Mouse (Mus musculus): ENCODE data around the gene Lrrc26. TPM values are rescaled to one million over a fixed set of nuclear protein-coding genes. Genes with fewer than 3 reads are reported as not detected.

The Lrrc26 gene
- polyA plus RNA-seq, 1 experiment from 2014 or later: not detected

DNA sequence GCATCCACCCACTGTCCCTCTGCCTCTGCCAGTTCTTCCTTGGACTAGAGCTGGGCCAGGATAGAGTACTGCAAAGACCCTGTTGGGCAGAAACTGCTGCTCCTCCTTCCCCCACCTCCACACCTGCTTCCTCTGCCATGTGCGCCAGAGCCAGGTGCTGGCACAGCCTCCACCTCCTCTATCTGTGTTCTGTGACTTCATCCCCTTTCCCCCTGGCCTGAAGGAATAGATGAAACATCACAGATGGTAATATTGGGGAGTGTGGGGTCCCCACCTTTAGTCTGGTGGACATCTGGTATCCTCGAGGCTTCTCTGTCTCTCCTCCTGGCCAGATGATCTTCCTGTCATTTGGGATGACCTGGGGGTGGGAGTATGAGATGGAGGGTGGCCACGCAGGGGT, 13.7 kb downstream of the Lrrc26 start:
- Histone ChIP-seq H3K4me3 (no peak overlapping the region), H3K4me1 (peaks cover 10% of the 10 kb centered on the region), H3K9me3 (no peaks in the 10 kb centered on the region), H3K36me3 (no peaks in the 10 kb centered on the region), H3K9ac (no peak overlapping the region), H3K4me2 (no peak overlapping the region), H3K27ac (replicated peaks) (no peak overlapping the region), H3K27me3 (replicated peaks) (peaks cover 74% of the 10 kb centered on the region)
- no peak for ATAC-seq (ENCODE audit: extremely low read depth, insufficient number of reproducible peaks, low FRiP score, low TSS enrichment)
- WGBS: 62% methylated on average over 3 of the region's 3 CpGs

DNA sequence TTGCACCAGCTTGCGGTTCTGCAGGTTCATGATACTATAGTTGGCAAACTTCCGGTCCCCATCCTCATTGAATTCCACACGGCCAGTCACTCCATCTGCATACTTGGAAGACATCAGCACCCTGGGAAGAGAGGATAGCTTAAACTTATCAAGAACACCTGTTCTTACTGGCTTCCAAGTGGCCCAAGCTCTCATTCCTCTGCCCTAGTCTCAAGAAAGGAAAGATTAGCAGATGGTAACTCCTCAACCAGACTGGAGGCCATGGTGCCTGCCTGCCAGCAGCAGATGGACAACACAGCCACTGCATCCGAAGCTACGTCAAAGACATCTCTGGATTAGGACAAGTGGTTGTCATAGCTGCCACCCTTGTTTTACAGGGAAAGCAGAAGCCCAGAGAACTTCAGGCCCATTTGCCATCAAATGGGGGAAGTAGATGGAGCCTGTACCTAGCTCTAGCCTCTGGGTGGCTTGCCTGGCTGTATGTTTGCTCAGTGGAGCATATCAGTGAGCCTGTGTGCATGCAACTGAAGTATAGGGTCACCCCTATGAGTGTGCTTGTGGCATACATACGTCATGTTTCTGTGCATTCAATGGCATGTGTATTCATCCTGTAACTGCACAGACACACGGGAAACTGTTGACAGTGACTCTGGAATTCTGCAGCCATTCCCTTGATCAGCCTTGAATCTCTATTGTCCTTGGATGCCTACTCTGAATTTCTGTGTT, 14.4 kb downstream of the Lrrc26 start:
- peak overlapping the region; percentile 54 for H3K4me3 ChIP-seq
- H3K27ac ChIP-seq (replicated peaks): no peak overlapping the region
- H3K4me1 ChIP-seq: peaks cover 10% of the 10 kb centered on the region
- H3K36me3 ChIP-seq: no peaks in the 10 kb centered on the region
- ATAC-seq (ENCODE audit: extremely low read depth, insufficient number of reproducible peaks, low FRiP score, low TSS enrichment): no peak
- peak overlapping the region; percentile 80 for H3K4me2 ChIP-seq
- no peak overlapping the region for H3K9ac ChIP-seq
- H3K9me3 ChIP-seq: no peaks in the 10 kb centered on the region
- WGBS: 62% methylated on average over 7 of the region's 7 CpGs
- H3K27me3 ChIP-seq (replicated peaks): peaks cover 79% of the 10 kb centered on the region

DNA sequence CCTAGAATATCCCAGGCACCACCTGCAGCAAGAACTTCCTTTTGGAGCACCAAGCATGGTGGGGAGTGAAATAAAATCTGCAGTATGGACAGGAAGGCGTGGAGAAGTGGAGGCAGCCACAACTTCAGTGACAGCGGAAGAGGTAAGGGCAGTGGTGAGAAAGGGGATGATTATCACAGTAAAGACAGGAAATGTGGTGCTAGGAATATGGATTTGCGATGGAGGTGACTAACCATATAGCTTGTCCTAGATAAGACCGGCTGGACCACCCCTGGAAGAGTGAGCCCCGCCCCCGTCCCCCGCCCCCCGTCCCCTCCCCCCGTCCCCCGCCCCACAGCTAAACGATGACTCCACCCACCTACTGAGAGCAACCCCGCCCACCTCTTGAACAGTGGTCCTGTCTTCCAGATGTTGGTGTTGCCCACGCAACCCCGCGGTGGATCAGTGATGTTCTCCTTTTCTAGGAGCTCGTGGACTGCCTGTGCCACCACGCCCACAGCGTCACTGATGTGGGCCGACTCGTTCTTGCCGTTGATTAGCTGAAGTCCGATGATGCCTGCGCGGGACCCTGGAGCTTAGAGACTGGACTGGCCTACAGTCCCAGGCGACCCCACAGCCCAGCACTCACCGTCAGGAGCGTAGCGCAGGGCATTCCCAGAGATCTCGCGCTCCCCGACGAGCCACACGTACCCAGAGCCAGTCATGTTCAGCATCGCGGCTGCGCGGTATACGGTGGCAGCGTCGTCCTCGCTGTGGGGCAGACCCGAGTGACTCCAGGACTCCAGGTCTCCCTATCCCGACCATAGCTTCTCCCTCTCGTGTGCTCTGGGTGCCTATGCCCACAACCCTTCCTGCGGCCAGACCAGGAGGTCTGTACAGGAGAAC, 15.2 kb downstream of the Lrrc26 start:
- ATAC-seq (ENCODE audit: extremely low read depth, insufficient number of reproducible peaks, low FRiP score, low TSS enrichment): no peak
- 3% methylated on average over 45 of the region's 45 CpGs for WGBS
- H3K9me3 ChIP-seq: no peaks in the 10 kb centered on the region
- H3K27me3 ChIP-seq (replicated peaks): peaks cover 87% of the 10 kb centered on the region
- peak overlapping the region; percentile 67 for H3K9ac ChIP-seq
- no peaks in the 10 kb centered on the region for H3K36me3 ChIP-seq
- peak overlapping the region; percentile 80 for H3K4me2 ChIP-seq
- H3K27ac ChIP-seq (replicated peaks): no peak overlapping the region
- peaks cover 10% of the 10 kb centered on the region for H3K4me1 ChIP-seq
- H3K4me3 ChIP-seq: peak overlapping the region; percentile 54

DNA sequence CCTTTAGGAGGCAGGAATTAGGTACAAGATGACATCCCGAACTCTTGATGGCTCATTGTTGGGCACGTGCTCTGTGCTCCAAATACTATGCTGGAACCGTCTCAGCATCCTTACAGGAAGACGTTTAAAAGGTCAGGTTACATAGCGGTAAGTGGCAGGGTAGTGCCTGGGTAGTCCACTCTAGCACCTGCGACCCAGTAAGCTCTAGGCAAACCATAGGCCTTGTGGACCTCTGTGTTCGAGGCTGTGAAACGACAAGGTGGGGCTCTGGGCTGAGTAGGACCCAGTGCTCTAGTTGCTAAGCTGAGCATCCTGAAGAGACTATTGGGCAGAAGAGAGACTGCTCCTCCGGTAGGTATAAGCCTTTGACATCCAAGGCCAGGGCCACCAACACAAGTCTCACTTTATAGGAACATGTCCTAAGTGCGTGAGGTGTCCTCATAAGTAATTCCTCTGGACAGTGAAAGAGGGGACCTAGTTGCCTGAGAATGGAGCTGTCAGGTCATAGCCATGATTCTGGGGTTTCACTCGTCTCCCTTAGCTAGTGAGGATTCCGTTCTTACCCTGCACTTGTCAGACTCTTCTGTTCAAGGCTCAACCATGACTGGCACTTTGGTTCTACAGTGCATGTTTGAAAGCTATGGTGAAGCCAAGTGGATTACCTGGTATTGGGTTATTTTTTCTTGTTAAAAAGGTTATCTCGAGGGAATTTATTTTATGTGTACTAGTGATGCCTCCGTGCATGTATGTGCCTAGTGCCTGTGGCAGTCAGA, 16.1 kb downstream of the Lrrc26 start:
- no peaks in the 10 kb centered on the region for H3K9me3 ChIP-seq
- H3K4me3 ChIP-seq: peak overlapping the region; percentile 54
- H3K4me2 ChIP-seq: peak overlapping the region; percentile 80
- H3K27me3 ChIP-seq (replicated peaks): peaks cover 96% of the 10 kb centered on the region
- peaks cover 10% of the 10 kb centered on the region for H3K4me1 ChIP-seq
- H3K9ac ChIP-seq: peak overlapping the region; percentile 67
- 47% methylated on average over 14 of the region's 14 CpGs for WGBS
- H3K27ac ChIP-seq (replicated peaks): no peak overlapping the region
- no peaks in the 10 kb centered on the region for H3K36me3 ChIP-seq
- ATAC-seq (ENCODE audit: extremely low read depth, insufficient number of reproducible peaks, low FRiP score, low TSS enrichment): no peak

DNA sequence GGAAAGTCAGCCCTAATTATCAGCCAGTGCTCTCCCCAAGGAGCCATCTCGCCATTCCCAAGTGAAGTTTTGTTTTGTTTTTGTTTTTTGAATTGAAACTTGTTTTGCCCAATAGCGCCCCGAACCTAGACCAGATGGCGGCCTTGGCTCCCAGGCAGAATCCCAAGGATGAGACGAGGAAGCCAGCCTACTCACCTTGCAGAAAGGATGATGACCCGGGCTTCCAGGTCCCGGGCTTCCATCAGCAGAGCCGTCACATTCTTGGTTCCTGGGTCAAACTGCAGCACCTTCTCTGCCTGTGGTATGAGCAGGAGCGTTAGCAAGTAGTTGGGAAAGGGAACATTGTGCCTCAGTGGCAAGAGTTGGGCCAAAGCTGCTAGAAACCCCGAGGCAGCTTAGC, 20.5 kb downstream of the Lrrc26 start:
- H3K27me3 ChIP-seq (replicated peaks): peaks cover 100% of the 10 kb centered on the region
- H3K4me2 ChIP-seq: no peak overlapping the region
- no peak overlapping the region for H3K4me3 ChIP-seq
- WGBS: 42% methylated on average over 10 of the region's 10 CpGs
- H3K4me1 ChIP-seq: peaks cover 3% of the 10 kb centered on the region
- ATAC-seq (ENCODE audit: extremely low read depth, insufficient number of reproducible peaks, low FRiP score, low TSS enrichment): no peak
- no peaks in the 10 kb centered on the region for H3K9me3 ChIP-seq
- H3K9ac ChIP-seq: no peak overlapping the region
- H3K36me3 ChIP-seq: no peaks in the 10 kb centered on the region
- H3K27ac ChIP-seq (replicated peaks): no peak overlapping the region

DNA sequence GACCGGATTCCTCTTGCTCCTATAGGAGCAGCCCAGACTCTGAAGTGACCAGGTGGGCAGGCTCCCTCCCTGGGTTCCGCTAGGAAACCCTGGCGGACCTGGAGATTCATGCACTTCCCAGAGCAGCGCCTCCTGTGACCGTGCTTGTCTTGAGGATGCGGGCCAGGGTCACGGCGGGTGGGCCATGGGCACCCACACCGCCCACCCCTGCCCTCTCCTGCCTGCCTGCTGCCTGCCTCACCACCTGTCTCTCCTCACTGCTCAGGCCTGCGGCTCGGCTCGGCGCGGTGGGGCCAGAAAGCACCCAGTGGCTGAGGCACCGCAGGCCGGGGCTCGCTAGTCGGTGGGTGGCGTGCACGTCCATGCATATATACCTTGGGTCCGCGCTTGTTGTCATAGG, 21.3 kb downstream of the Lrrc26 start:
- Histone ChIP-seq H3K36me3 (no peaks in the 10 kb centered on the region), H3K4me3 (no peak overlapping the region), H3K4me1 (no peaks in the 10 kb centered on the region), H3K27ac (replicated peaks) (no peak overlapping the region), H3K4me2 (no peak overlapping the region), H3K9me3 (no peaks in the 10 kb centered on the region), H3K27me3 (replicated peaks) (peaks cover 100% of the 10 kb centered on the region), H3K9ac (no peak overlapping the region)
- 2% methylated on average over 22 of the region's 22 CpGs for WGBS
- no peak for ATAC-seq (ENCODE audit: extremely low read depth, insufficient number of reproducible peaks, low FRiP score, low TSS enrichment)

DNA sequence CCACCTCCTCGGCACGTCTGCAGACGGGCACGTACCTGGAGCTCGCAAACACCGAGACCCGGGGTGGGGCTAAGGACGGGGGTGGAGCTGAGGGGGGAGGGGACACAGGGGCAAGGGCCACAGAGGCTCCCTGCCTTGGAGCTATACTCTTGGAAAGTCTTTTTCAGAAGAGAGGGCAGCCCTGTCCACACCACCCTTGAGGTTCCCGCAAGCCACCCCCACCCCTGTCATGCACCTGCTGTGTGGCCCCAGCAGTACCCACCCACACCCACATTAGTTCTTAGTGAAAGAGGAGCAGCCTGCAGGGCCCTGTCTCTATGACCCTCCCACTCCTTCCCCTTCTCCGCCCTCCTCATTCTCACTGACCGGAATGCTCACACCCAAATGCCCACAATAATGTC, 21.8 kb downstream of the Lrrc26 start:
- no peak overlapping the region for H3K4me2 ChIP-seq
- no peak for ATAC-seq (ENCODE audit: extremely low read depth, insufficient number of reproducible peaks, low FRiP score, low TSS enrichment)
- WGBS: 6% methylated on average over 11 of the region's 11 CpGs

DNA sequence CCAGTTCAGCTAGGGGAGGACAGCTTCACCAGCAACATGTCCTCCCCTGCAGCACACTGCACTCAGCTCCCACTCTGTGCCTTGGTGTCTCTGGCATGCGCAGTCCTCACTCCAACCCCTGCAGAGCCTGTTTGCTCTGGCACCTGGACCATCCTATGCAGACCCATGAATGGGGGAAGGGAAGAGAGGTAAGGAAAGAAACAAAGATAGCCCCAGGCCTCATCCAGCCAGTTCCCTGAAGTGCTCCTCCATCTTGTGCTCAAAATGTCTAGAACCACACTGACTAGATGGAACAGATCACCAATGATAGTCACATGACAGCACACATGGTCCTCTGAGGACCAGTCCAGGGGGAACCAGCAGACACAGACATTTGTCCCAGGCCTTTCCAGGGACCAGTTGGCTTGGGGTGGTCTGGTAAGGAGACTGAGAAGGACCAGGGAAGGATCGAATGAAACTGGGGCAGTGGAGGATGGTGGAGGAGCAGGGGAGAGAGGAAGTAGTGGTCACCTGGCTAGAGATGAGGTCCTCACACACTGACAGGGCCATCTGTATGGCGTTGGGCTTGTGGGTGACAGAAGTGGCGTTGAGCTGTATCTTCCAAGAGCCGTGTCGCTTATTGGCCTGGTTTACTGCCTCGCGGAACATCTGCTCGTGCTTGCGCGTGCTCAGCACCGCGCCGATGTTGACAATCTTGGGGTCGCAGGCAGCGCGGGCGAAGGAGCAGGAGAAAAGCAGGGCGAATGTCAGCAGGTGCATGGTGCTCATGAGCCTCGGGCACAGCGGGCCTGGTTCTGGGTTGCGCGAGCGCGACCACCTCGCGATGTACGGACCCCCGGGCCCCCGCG, 28.6 kb downstream of the Lrrc26 start:
- peaks cover 97% of the 10 kb centered on the region for H3K27me3 ChIP-seq (replicated peaks)

More for the DNA sequence above, 21.8 kb downstream of the Lrrc26 start:
- Histone ChIP-seq H3K9ac (no peak overlapping the region), H3K4me3 (no peak overlapping the region), H3K27me3 (replicated peaks) (peaks cover 100% of the 10 kb centered on the region), H3K9me3 (no peaks in the 10 kb centered on the region), H3K27ac (replicated peaks) (no peak overlapping the region), H3K4me1 (no peaks in the 10 kb centered on the region), H3K36me3 (no peaks in the 10 kb centered on the region)

DNA sequence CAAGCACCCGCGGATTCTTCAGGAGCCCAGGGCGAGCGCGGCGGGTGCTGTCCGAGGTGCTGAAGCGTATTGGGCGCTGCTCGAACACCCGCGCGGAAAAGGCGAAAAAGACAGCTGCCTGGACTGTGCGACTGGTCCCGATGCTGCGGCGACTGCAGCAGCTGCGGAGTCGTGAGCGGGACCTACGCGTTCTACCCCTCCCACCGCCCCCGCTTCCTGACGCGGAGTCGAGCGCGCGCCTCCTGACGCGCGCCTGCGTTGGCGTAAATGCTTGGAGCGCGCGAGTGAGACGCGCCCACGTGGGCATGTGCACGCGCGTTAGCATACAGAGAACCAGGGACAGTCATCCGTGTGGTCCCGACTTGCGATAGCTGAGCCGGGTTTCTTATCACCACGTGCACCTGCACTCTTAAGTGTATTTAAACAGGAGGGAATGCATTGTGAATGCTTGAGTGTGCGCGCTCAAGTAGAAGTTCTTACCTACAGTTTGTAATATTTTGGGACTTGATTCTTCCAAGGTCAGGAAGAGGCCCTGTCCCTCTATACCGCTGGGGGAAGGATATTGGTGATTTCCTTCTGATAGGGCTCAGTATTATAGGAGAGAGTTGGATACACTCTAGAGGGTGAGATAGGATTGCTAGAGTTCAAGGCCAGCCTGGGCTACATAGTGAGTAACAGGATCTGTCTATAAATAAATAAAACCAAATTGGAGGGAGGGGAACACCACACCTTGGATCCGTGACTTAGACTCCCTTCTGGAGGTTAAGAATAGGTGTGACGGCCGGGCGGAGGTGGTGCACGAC, 29.5 kb downstream of the Lrrc26 start, which contains the start of gene Grin1:
Gene Grin1, minus strand, starts transcription at position 217 of the 803 bp plus-strand sequence.
- peak within 1 kb of the TSS; percentile 38 for H3K4me3 ChIP-seq
- H3K27ac ChIP-seq (replicated peaks): no peak within 1 kb of the TSS
- no peak within 1 kb of the TSS for H3K9ac ChIP-seq
- peaks cover 93% of the 10 kb centered on the region for H3K27me3 ChIP-seq (replicated peaks)
- H3K4me1 ChIP-seq: peaks cover 3% of the 10 kb centered on the region; the same call in 1 of the 2 replicates
- no peaks in the 10 kb centered on the region for H3K9me3 ChIP-seq
- H3K4me2 ChIP-seq: peak within 1 kb of the TSS; percentile 64
- no peaks in the 10 kb centered on the region for H3K36me3 ChIP-seq
- 8% methylated on average over 58 of the region's 58 CpGs for WGBS
- no peak for ATAC-seq (ENCODE audit: extremely low read depth, insufficient number of reproducible peaks, low FRiP score, low TSS enrichment)

More for the DNA sequence above, 28.6 kb downstream of the Lrrc26 start:
- H3K9ac ChIP-seq: no peak overlapping the region
- H3K9me3 ChIP-seq: no peaks in the 10 kb centered on the region
- H3K4me3 ChIP-seq: peak overlapping the region; percentile 38
- no peaks in the 10 kb centered on the region for H3K36me3 ChIP-seq
- no peak overlapping the region for H3K27ac ChIP-seq (replicated peaks)
- peak overlapping the region; percentile 64 for H3K4me2 ChIP-seq
- no peak for ATAC-seq (ENCODE audit: extremely low read depth, insufficient number of reproducible peaks, low FRiP score, low TSS enrichment)
- 8% methylated on average over 31 of the region's 31 CpGs for WGBS
- peaks cover 3% of the 10 kb centered on the region; the same call in 1 of the 2 replicates for H3K4me1 ChIP-seq

DNA sequence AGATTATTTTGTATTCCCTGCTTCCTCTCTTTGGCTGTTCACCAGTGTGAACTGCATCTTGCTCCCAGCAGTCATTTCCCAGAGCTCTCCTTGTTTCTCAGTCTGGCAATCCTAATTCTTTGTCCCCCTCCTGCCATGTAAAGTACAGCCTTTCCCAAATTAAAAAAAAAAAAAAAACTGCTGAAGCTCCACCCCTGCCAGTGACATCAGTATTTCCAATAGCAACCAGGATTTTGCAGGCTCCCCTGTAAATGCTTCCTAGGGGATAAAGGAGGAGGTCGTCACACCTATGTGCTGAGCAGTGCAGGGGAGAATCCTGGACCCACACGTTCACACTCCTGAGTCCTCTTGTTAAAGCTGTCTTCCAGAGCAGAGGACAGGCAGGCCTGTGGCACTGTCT, 30.4 kb downstream of the Lrrc26 start:
- Histone ChIP-seq H3K9ac (no peak overlapping the region), H3K36me3 (no peaks in the 10 kb centered on the region), H3K27ac (replicated peaks) (no peak overlapping the region), H3K4me2 (no peak overlapping the region), H3K4me3 (no peak overlapping the region), H3K4me1 (peaks cover 3% of the 10 kb centered on the region; the same call in 1 of the 2 replicates), H3K9me3 (no peaks in the 10 kb centered on the region), H3K27me3 (replicated peaks) (peaks cover 92% of the 10 kb centered on the region)
- ATAC-seq (ENCODE audit: extremely low read depth, insufficient number of reproducible peaks, low FRiP score, low TSS enrichment): no peak
- WGBS: 34% methylated on average over 2 of the region's 2 CpGs
